Mouse (Mus musculus) embryo, embryonic 11.5 days (tissue): ENCODE data around the gene Ccdc24.

Experiments used
- DNase-seq: peaks from one replicate; pipeline ENCODE4 v3.0.0-alpha.2; 2012; ENCODE audit warnings: low read depth, low spot score

Ccdc24 gene

GRCm38 (mm10) chr4:117855146-117855545 lies 17.2 kb downstream of the Ccdc24 start:
- no peak for DNase-seq

DNA sequence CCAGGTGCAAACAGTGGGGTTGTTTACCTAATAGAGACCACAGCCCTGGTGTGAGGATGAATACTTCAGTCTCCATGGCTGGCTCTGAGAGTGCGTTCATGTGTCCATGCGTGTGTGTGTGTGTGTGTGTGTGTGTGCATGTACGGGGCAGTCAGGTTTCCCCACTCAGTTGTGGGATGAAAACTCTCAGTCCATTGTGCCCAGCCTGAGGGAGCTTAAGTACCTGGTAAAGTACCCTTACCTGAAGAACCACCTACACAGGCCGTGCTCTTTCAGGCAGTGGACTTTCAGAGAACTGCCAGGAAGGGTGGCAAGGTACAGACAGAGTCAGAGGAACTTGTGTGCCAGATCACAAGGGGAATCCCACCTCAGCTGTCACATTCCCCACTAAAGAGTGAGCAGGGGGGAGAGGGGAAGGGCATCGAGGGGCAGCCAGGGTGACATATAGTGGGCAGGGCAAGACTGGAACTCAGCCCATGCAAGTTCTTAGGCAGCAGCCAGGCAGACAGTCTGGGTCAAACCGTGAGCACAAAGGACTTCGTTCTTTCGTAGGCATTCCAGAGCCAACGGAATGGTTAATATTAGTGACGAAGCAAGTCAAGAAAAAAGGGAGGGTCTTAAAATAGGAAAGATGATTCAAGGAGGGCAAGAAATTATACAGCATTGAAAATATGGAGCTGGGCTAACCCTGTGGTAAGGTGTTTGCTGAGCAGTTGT lies 20.0 kb downstream of the Ccdc24 start:
- no peak for DNase-seq

GRCm38 (mm10) chr4:117850871-117851270 lies 21.5 kb downstream of the Ccdc24 start:
- no peak for DNase-seq

GRCm38 (mm10) chr4:117850176-117850575 lies 22.2 kb downstream of the Ccdc24 start:
- no peak for DNase-seq

- DNase-seq: no peak
These were observed 22.9 kb downstream of the Ccdc24 start for GRCm38 (mm10) chr4:117849506-117849905.

DNA sequence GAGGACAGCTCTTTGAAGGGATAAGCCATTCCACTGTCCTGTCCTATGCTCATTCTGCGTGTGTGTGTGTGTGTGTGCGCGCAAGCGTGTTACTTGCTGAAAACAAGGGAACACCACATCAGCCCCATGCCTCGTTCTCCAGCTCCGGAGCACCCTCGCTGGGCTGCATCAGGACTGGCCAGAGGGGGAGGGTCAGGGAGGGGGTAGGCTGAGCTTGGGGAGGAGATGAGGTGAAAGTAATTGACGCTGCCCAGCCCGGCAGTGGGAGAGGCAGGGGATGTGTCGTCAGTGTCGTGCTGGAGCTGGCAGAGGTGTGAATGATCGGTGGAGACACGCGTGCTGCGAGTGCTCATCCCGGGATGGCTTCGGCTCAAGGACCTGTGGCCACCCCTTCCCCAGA lies 23.3 kb downstream of the Ccdc24 start:
- DNase-seq: no peak

DNA sequence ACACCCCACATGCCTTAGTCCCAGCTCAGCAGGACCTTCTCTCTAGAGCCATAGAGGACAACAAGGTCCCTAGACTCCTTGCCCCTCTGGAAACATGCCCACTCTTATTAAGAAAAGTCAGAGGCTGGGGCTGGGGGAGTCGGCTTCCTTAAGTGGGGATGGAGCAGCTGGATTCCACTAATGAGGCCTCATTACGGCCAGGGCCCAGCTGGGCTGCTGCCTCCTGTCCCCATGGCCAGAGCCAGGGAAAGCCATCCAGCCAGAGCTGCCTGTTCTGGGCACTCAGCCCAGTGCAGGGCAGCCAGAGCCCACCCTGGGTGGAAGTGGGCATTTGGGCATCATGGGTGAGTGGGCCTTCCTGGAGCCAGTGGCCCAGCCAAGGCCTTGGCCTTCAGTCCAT lies 25.3 kb downstream of the Ccdc24 start:
- no peak for DNase-seq

- no peak for DNase-seq
These were observed 26.1 kb downstream of the Ccdc24 start for GRCm38 (mm10) chr4:117846261-117846660.

GRCm38 (mm10) chr4:117845316-117845715 lies 27.0 kb downstream of the Ccdc24 start:
- no peak for DNase-seq

DNA sequence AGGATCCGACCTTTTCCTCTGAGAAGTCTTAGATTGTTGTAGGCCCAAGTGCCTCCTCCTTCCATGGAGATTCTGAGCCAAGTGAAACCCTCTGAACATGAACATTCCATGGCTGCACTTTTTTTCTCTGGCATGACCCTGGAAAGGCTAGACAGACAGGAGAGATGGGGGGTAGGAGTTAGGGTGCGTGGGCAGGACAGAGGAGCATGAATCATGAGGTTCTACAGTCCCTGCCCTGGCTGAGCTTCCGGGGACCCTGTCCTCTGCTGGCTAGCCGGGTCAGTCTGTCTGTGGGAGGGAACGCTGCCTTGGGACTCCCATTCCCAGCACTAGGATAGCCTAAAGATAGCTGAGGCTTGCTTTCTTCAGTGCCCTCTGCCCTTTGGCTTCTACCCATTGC lies 27.9 kb downstream of the Ccdc24 start:
- DNase-seq: no peak

GRCm38 (mm10) chr4:117843101-117843500 lies 29.3 kb downstream of the Ccdc24 start:
- DNase-seq: no peak

- no peak for DNase-seq
These were observed 30.8 kb downstream of the Ccdc24 start for GRCm38 (mm10) chr4:117841566-117841965.

DNA sequence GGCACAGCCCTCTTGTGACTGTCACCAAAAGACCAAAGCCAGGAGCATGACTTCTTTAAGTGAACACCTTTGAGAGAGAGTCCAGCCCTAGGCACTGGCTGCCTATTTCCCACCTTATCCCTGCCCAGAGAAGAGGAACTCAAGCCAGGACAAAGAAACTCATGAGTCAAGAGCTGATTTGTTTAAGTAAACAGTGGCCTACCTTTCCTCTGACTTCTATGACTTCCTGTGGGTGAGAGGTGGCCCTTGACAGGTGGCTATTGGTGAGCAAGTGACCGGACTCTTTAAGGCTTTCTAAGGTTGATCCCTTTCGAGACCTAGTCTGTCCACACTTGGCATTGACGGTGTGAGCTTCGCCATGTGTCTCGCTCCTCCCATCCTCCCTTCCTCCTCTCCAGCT lies 31.5 kb downstream of the Ccdc24 start:
- DNase-seq: no peak

DNA sequence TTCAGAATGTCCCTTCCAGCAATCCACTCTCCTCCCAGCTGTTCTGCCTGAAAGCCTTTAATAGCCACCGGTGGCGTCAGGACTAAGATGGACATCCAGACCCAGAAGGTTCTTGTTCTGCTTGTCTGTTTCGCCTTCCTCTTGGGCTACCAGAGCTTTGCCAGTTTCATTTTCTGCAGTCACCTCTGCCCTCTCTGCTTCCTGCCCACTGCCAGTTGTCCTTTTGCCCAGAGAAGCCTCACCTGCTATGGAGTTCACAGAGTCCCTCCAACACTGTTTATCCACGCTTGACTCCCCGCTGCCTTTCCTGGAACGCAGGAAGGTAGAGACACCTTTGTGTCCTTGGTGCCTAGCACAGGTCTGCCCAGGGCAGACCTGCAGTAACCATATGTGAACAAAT lies 33.0 kb downstream of the Ccdc24 start:
- no peak for DNase-seq

GRCm38 (mm10) chr4:117837271-117837670 lies 35.1 kb downstream of the Ccdc24 start:
- no peak for DNase-seq

DNA sequence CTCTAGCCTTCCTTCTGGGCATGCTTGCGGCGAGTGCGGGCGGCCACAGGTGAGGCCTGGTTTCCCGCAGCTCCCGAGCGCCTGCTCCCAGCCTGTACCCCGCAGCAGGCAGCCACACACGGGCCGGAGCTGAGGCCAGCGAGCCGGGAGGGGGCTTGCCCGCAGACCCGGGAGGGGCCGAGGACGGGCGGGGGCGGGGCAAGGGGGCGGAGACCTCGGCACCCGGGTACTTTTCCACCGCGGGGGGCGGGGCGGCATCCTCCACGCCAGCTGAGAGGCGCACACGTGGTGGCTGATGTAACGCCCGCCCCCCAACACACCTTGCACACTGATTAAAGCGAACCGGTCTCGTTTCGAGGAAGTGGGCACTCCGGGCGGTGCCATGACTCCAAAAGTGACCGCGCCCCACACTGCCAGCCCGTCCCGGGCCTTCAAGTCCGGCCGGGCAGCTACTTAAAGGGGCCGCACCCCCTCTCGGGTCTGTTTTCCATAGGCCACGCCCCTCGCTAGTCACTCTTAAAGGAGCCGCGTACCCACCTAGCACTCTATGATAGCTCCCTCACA lies 36.1 kb downstream of the Ccdc24 start:
- peak; percentile 77 for DNase-seq

DNA sequence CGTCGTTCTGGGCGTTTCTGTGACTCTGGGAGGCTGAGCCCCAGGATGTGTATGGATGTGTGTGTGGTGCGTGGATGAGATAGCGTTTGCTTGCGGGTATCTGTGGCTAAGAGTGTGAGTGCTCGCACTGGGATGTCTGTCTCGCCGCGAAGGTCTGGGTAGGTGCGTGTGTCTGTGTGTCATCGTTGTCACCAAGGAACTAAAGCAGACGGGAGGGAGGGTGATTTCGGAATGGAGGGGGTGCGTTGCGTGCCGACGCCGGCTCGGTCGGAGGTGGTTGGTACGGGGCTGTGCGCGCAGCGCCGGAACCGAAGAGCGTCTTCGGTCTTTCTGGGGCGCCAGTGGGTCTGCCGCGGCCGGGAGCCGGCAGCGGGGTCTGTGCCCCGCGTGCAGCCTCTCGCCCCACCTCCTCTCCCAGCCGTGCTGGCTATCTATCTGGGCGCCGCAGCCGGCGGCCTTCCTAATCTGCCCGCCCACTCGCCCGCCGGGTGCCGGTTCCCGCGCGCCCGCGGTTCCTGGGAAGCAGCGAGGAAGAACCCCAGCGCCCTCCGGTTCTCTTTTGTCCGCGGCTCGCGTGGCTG lies 36.7 kb downstream of the Ccdc24 start:
- peak; percentile 27 for DNase-seq

GRCm38 (mm10) chr4:117834845-117835530 lies 37.4 kb downstream of the Ccdc24 start:
- peak; percentile 69 for DNase-seq

DNA sequence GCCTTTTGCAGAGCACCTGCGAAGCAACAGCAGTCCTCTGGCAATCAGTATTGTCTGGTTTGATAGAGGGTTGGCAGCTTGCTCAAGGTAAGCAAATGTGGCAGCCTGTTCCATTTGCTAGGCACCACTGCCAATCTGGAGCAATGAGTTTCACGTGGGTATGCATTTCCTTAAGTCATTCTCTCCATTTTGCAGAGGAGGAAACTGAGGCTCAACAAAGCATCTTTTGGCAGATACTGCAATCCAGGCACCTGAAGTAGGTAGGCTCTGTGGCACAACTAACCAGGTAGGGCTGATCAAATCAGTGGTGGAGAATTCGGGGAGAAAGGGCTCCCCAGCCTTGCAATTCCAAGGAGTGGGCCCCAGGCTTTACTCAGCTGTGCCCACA lies 37.9 kb downstream of the Ccdc24 start, which contains the start of gene Slc6a9:
TSS of gene Slc6a9 (plus strand) at position 50 of the 388 bp plus-strand sequence.
- DNase-seq: no peak

- no peak for DNase-seq
These were observed 40.3 kb downstream of the Ccdc24 start for GRCm38 (mm10) chr4:117831920-117832691.

GRCm38 (mm10) chr4:117831499-117831898 lies 40.9 kb downstream of the Ccdc24 start:
- no peak for DNase-seq

DNA sequence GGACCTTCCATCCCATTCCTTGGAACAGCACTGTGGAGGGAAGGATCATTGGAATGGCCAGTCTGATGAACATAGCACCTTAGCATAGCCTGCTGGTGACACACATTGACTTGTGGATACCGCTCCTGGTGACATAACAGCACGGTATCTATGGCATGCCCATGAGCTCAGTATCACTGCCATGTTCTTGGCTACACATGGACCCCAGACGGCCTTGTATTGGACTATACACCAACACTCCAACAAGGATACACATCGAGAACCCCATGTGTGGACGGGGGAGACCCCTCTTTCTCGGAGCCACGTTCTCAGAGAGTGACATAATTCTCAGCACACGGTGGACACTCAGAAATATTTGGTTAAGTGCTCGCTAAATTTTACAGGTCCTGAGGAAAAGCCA lies 41.6 kb downstream of the Ccdc24 start:
- DNase-seq: no peak
